Mouse (Mus musculus) 3134 (cell line): ENCODE measurements around the gene Gucy1b2.

Experiments used
- DNase-seq: peaks from one replicate; pipeline ENCODE4 v3.0.0-alpha.2; 2011; ENCODE audit warnings: low spot score; ENCODE audit not compliant: insufficient read length; ENCODE audit errors: extremely low read depth

The Gucy1b2 gene

GRCm38 (mm10) chr14:62456239-62456747 is at the start of gene Gucy1b2:
Gene Gucy1b2 (minus strand): TSS chr14:62456289.
- DNase-seq: no peak

GRCm38 (mm10) chr14:62497391-62497790 is 41.3 kb upstream of the Gucy1b2 start:
- no peak for DNase-seq

DNA sequence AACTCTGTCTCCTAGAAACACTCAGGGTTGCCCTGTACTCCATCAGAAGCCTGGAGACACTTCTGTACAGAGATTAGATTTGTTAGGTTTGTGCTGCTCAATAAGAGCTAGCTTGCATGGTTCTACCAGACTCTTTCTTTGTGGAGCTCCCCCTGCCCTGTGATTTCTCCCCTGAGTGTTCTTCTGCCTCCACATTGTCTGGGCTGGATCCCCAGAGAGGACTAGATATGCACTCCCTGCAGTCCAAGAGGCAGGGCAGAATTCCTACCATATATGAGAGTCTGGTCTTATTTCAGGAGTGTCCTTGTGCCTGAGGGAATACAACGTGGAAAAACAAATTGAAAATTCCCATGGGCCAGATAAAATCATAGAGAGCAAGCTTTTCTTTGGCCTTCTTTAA is 40.4 kb upstream of the Gucy1b2 start:
- DNase-seq: no peak

GRCm38 (mm10) chr14:62493456-62493855 is 37.4 kb upstream of the Gucy1b2 start:
- no peak for DNase-seq

DNA sequence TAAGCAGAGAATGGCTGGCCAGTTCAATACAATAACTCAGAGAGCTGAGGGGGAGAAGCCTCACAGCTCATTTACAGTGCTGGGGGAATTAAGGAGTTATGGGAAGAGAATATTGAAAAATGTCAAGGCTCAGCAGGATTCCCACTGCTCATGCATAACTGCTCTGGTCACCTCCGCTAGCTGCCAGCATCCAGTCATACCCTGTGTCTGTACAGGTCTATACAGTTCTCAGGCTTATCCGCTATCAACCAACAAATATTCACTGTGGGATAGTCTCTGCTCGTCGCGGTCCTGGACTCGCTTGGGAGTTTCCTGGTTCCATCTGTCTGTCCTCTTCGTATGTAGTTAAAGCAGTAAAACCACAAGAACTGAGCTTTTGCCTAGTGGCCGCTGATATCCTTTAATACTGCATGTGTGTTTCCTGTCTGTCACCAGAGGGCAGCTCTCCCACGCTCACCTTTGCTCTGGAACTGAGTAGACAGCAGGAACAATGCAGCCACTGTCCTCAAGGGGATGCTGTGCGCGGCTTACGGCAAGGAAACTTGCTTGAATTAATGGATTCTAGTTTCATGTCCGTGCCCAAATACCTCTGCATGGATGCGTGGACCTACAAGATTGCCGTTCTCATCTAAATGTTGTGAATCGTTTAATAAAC is 36.2 kb upstream of the Gucy1b2 start:
- DNase-seq: peak; percentile 60

DNA sequence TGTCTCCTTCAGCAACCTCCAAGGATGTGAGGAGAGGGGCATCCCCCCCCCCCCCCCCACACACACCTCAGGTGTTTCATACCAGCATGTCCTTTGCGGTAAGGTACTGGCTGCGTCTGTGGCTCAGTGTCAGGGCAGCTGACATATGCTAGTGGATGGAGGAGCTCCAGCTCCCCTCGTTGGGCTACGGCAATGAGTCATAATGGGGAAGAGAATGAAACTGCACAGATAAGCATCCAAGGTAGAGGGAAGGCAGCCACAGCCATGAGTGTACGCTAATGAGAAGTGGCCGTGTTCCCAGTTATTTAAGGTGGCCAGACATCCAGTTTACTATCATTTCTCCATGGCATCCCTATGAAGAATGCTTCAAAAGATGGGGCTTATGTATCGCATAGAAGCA is 32.2 kb upstream of the Gucy1b2 start:
- no peak for DNase-seq

- DNase-seq: no peak
These were observed 25.3 kb upstream of the Gucy1b2 start for GRCm38 (mm10) chr14:62481381-62481780.

DNA sequence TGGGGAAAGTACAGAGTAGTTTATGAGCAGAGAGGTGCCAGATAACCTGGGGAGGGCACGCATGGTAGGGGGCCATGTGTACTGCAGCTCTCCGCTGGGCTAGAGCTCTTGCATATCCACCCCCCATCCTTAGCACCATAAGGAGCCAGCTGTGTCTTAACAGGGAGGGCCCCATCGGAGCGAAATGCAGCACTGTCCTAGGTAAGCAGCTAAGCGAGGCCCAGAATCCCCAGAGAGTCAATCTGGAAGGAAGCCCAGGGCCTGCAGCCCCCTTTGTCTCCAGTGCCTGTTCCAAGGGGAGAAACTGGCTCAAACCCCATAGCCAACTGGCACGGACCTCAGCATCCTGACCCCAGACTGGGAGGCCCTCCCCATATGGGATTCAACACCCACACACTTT is 23.3 kb upstream of the Gucy1b2 start:
- DNase-seq: no peak

GRCm38 (mm10) chr14:62474481-62474880 is 18.4 kb upstream of the Gucy1b2 start:
- no peak for DNase-seq

DNA sequence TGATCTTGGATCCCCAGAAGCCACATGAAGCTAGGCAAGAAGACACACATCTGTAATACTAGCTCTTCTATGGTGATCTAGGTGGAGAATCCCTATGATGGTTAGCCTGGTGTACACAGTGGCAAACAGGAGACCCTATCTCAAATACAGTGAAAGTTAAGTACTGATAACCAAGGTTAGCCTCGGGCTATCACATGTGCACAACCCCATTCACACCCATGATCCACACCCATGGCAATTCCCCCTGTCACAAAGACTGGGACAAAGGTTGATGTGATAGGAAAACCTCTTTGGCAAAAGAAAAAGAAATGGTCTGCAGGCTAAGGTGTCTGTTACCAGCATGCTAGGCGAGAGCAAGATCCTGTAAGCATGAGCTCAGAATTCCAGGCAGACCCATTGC is 16.0 kb upstream of the Gucy1b2 start:
- no peak for DNase-seq

GRCm38 (mm10) chr14:62468753-62469125 is 12.7 kb upstream of the Gucy1b2 start:
- DNase-seq: no peak

DNA sequence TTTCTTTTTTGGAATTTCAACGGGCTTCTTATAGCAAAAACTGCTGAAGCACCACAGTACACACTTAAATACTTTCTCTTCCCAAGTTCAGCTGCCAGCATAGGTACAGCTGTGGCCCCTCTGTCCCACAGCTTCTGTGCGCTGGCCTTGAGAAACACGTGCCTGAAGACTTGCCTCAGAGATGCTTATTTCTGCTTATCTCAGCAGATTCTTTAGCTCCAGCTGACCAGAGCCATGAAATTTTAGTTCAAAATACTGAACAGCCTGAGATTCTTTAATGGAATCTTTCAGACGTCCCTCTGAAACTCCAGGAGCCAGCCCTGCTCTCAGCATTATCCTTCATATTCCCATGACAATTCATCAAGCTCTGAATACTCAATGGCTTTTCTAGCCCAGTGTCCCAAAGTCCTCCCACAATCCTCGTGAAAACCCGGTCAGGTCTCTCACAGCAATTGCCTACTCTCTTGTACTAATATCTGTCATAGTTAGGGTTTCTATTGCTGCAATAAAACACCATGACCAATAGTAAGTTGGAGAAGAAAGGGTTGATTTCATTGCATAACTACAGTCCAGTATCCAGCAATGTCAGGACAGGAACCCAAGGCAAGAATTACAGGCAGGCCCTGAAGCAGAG is 12.1 kb upstream of the Gucy1b2 start:
- DNase-seq: no peak

- no peak for DNase-seq
These were observed 8.9 kb upstream of the Gucy1b2 start for GRCm38 (mm10) chr14:62464966-62465365.

- DNase-seq: no peak
These were observed 3.5 kb upstream of the Gucy1b2 start for GRCm38 (mm10) chr14:62459541-62459940.

- DNase-seq: peak; percentile 45
These were observed 1.5 kb upstream of the Gucy1b2 start for GRCm38 (mm10) chr14:62457420-62458181.

DNA sequence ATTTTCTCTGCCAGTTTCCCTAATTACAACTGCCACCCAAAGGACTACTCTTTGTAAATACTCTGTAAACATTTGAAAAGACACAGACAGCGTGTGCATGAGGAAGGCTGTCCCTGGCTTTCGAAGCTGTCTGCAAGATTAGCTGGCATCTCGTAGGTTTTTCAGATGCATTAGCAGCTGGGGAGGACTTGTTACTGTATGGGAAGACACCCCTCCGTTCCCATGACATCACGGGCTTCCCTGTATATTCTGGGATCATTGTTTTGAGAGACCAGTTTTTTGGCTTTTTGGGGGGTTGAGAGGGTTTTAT is 564 bp downstream of the Gucy1b2 start:
- DNase-seq: no peak

- DNase-seq: no peak
These were observed 1.1 kb downstream of the Gucy1b2 start for GRCm38 (mm10) chr14:62454760-62455569.

- DNase-seq: peak; percentile 32
These were observed 2.0 kb downstream of the Gucy1b2 start for GRCm38 (mm10) chr14:62454136-62454535.

- DNase-seq: no peak
These were observed 2.8 kb downstream of the Gucy1b2 start for GRCm38 (mm10) chr14:62453276-62453675.

- no peak for DNase-seq
These were observed 5.4 kb downstream of the Gucy1b2 start for GRCm38 (mm10) chr14:62450706-62451105.

GRCm38 (mm10) chr14:62447214-62447548 is 8.9 kb downstream of the Gucy1b2 start:
- no peak for DNase-seq
